Mouse (Mus musculus): ENCODE measurements around the gene Dync1i2.

DNA sequence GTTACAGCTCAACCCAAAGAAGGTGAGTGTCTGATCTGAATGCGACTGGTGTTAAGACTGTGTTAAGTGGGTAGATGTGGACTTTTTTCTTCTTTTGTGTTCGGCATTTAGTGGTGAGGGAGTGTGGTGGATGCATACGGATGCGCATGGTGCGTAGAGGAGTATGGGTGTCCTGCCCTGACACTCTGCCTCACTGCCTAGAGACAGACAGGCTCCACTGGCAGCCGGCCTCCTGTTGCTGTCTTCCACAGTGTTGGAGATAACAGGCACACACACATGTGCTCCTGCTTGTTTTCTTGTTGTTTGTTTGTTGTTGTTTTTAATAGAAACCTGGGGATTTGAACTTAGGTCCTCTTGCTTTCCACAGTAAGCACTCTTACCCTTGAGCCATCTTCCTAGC lies 24.5 kb downstream of the Dync1i2 start:
- TF ChIP-seq CTCF (IDR thresholded peaks at IDR 0.05; ENCODE audit: insufficient read depth, low read depth, low read length) (no peak), POLR2A (IDR thresholded peaks at IDR 0.05; ENCODE audit: insufficient read depth, low read depth, low read length) (no peak)
